Mouse (Mus musculus) lung, embryonic 15.5 days (tissue): ENCODE measurements around the gene Rreb1. TPM values are rescaled to one million over a fixed set of nuclear protein-coding genes. Genes with fewer than 3 reads are reported as not detected.

Experiments used
- ATAC-seq: fragments of 200-750 bp; cut with Nextera tagmentation; 2 replicates; pipeline ENCODE4 v1.8.0; 2017; ENCODE audit warnings: moderate number of reproducible peaks, borderline replicate concordance; ENCODE audit not compliant: low FRiP score, low TSS enrichment; ENCODE audit errors: extremely low read depth
- H3K27ac ChIP-seq: fragments of 300-500 bp; sonication (generic); 2 replicates; pipeline ENCODE4 v1.5.1; 2015; ENCODE audit warnings: moderate library complexity, mild to moderate bottlenecking, inconsistent platforms
- H3K27me3 ChIP-seq: fragments of 300-500 bp; sonication (generic); 2 replicates; pipeline ENCODE4 v1.6.1; 2015; ENCODE audit warnings: inconsistent platforms
- H3K36me3 ChIP-seq: fragments of 300-500 bp; sonication (generic); 2 replicates; pipeline ENCODE4 v1.6.1; 2015; ENCODE audit warnings: inconsistent platforms
- H3K4me1 ChIP-seq: fragments of 300-500 bp; sonication (generic); 2 replicates; pipeline ENCODE4 v1.6.1; 2015; ENCODE audit warnings: inconsistent platforms
- H3K4me2 ChIP-seq: fragments of 300-500 bp; sonication (generic); 2 replicates; pipeline ENCODE4 v1.6.1; 2015; ENCODE audit warnings: inconsistent platforms, mild to moderate bottlenecking, moderate library complexity
- H3K4me3 ChIP-seq: fragments of 300-500 bp; sonication (generic); 2 replicates; pipeline ENCODE4 v1.5.1; 2015; ENCODE audit warnings: mild to moderate bottlenecking, inconsistent platforms
- H3K9ac ChIP-seq: fragments of 300-500 bp; sonication (generic); 2 replicates; pipeline ENCODE4 v1.6.1; 2015; ENCODE audit warnings: inconsistent platforms
- H3K9me3 ChIP-seq: fragments of 300-500 bp; sonication (generic); 2 replicates; pipeline ENCODE4 v1.6.1; 2016; ENCODE audit warnings: inconsistent platforms
- WGBS: fragments of 180-500 bp; shearing (Covaris S2); methylation state at CpG from one replicate; pipeline ENCODE4 v1.1.7; 2015; 5-methylcytosine and 5-hydroxymethylcytosine counted together
- polyA plus RNA-seq: library from polyadenylated mRNA; unstranded; fragments of >200 nt; fragmentation: Nextera tagmentation; extraction: Ambion mirVana; gene quantifications from 2 replicates; pipeline ENCODE4 v1.2.1, GENCODE M21; 2015

The Rreb1 gene
- polyA plus RNA-seq, 1 experiment from 2014 or later, result 17.9 TPM

GRCm38 (mm10) chr13:37885392-37885791 is 107.2 kb downstream of the Rreb1 start:
- Histone ChIP-seq H3K4me2 (no peak overlapping the region), H3K9me3 (no peaks in the 10 kb centered on the region), H3K36me3 (peaks cover 15% of the 10 kb centered on the region), H3K9ac (no peak overlapping the region), H3K4me1 (peaks cover 42% of the 10 kb centered on the region), H3K27ac (no peak overlapping the region), H3K27me3 (no peaks in the 10 kb centered on the region), H3K4me3 (no peak overlapping the region)
- WGBS, result 86% methylated on average over 2 of the region's 2 CpGs
- no peak for ATAC-seq

GRCm38 (mm10) chr13:37886024-37886423 is 107.8 kb downstream of the Rreb1 start:
- WGBS, result 61% methylated on average over 6 of the region's 6 CpGs
- no peak overlapping the region for H3K4me2 ChIP-seq
- no peaks in the 10 kb centered on the region for H3K27me3 ChIP-seq
- no peaks in the 10 kb centered on the region for H3K9me3 ChIP-seq
- H3K4me3 ChIP-seq, result no peak overlapping the region
- no peak overlapping the region for H3K27ac ChIP-seq
- no peak for ATAC-seq
- no peak overlapping the region for H3K9ac ChIP-seq
- H3K36me3 ChIP-seq, result peaks cover 16% of the 10 kb centered on the region
- peaks cover 35% of the 10 kb centered on the region for H3K4me1 ChIP-seq

GRCm38 (mm10) chr13:37894756-37895155 is 116.6 kb downstream of the Rreb1 start:
- no peak for ATAC-seq
- no peaks in the 10 kb centered on the region for H3K27me3 ChIP-seq
- no peak overlapping the region for H3K4me2 ChIP-seq
- H3K36me3 ChIP-seq, result peaks cover 82% of the 10 kb centered on the region
- no peaks in the 10 kb centered on the region for H3K9me3 ChIP-seq
- H3K27ac ChIP-seq, result peak overlapping the region; percentile 84
- H3K4me1 ChIP-seq, result peaks cover 19% of the 10 kb centered on the region
- H3K9ac ChIP-seq, result no peak overlapping the region
- H3K4me3 ChIP-seq, result no peak overlapping the region
- WGBS, result 62% methylated on average over 8 of the region's 8 CpGs

GRCm38 (mm10) chr13:37895564-37896254 is 117.5 kb downstream of the Rreb1 start:
- peaks cover 15% of the 10 kb centered on the region for H3K4me1 ChIP-seq
- no peaks in the 10 kb centered on the region for H3K27me3 ChIP-seq
- H3K4me3 ChIP-seq, result no peak overlapping the region
- no peaks in the 10 kb centered on the region for H3K9me3 ChIP-seq
- ATAC-seq, result peak; percentile 84; the same call in 1 of the 2 replicates
- no peak overlapping the region for H3K4me2 ChIP-seq
- H3K36me3 ChIP-seq, result peaks cover 88% of the 10 kb centered on the region
- no peak overlapping the region for H3K9ac ChIP-seq
- peak overlapping the region; percentile 84 for H3K27ac ChIP-seq
- WGBS, result 47% methylated on average over 6 of the region's 6 CpGs

GRCm38 (mm10) chr13:37896423-37896822 is 118.2 kb downstream of the Rreb1 start:
- no peak overlapping the region for H3K4me3 ChIP-seq
- H3K9me3 ChIP-seq, result no peaks in the 10 kb centered on the region
- H3K4me1 ChIP-seq, result peaks cover 15% of the 10 kb centered on the region
- no peaks in the 10 kb centered on the region for H3K27me3 ChIP-seq
- no peak overlapping the region for H3K4me2 ChIP-seq
- ATAC-seq, result no peak
- no peak overlapping the region for H3K9ac ChIP-seq
- peaks cover 91% of the 10 kb centered on the region for H3K36me3 ChIP-seq
- H3K27ac ChIP-seq, result peak overlapping the region; percentile 84
- WGBS, result 70% methylated on average over 1 of the region's 1 CpGs

GRCm38 (mm10) chr13:37898772-37899171 is 120.6 kb downstream of the Rreb1 start:
- no peaks in the 10 kb centered on the region for H3K27me3 ChIP-seq
- no peak for ATAC-seq
- no peak overlapping the region for H3K4me2 ChIP-seq
- no peaks in the 10 kb centered on the region for H3K9me3 ChIP-seq
- H3K27ac ChIP-seq, result no peak overlapping the region
- 70% methylated on average over 5 of the region's 5 CpGs for WGBS
- peaks cover 86% of the 10 kb centered on the region for H3K36me3 ChIP-seq
- peaks cover 15% of the 10 kb centered on the region for H3K4me1 ChIP-seq
- H3K9ac ChIP-seq, result no peak overlapping the region
- H3K4me3 ChIP-seq, result no peak overlapping the region

- no peak overlapping the region for H3K27ac ChIP-seq
- no peak overlapping the region for H3K9ac ChIP-seq
- 81% methylated on average over 3 of the region's 3 CpGs for whole genome bisulfite sequencing
- H3K4me1 ChIP-seq, result peaks cover 5% of the 10 kb centered on the region; the same call in 1 of the 2 replicates
- no peak for ATAC-seq
- no peak overlapping the region for H3K4me3 ChIP-seq
- H3K36me3 ChIP-seq, result peaks cover 66% of the 10 kb centered on the region
- H3K9me3 ChIP-seq, result no peaks in the 10 kb centered on the region
- no peaks in the 10 kb centered on the region for H3K27me3 ChIP-seq
- H3K4me2 ChIP-seq, result no peak overlapping the region
Measured at GRCm38 (mm10) chr13:37903036-37903435, 124.8 kb downstream of the Rreb1 start.

- Histone ChIP-seq H3K27ac (no peak overlapping the region), H3K4me2 (no peak overlapping the region), H3K9me3 (no peaks in the 10 kb centered on the region), H3K4me3 (no peak overlapping the region), H3K9ac (no peak overlapping the region), H3K36me3 (peaks cover 64% of the 10 kb centered on the region), H3K4me1 (peaks cover 8% of the 10 kb centered on the region; the same call in 1 of the 2 replicates), H3K27me3 (no peaks in the 10 kb centered on the region)
- no peak for ATAC-seq
- WGBS, result 86% methylated on average over 4 of the region's 4 CpGs
Measured at GRCm38 (mm10) chr13:37903476-37903875, 125.3 kb downstream of the Rreb1 start.

GRCm38 (mm10) chr13:37904436-37904835 is 126.2 kb downstream of the Rreb1 start:
- Histone ChIP-seq H3K9me3 (no peaks in the 10 kb centered on the region), H3K36me3 (peaks cover 64% of the 10 kb centered on the region), H3K9ac (no peak overlapping the region), H3K27ac (no peak overlapping the region), H3K4me2 (no peak overlapping the region), H3K4me3 (no peak overlapping the region), H3K27me3 (no peaks in the 10 kb centered on the region), H3K4me1 (peaks cover 17% of the 10 kb centered on the region; the same call in 1 of the 2 replicates)
- WGBS, result 77% methylated on average over 6 of the region's 6 CpGs
- no peak for ATAC-seq

GRCm38 (mm10) chr13:37908061-37908460 is 129.9 kb downstream of the Rreb1 start:
- H3K4me3 ChIP-seq, result no peak overlapping the region
- H3K27me3 ChIP-seq, result no peaks in the 10 kb centered on the region
- peaks cover 45% of the 10 kb centered on the region for H3K4me1 ChIP-seq
- no peak overlapping the region for H3K9ac ChIP-seq
- ATAC-seq, result peak; percentile 74
- H3K36me3 ChIP-seq, result peaks cover 51% of the 10 kb centered on the region
- no peaks in the 10 kb centered on the region for H3K9me3 ChIP-seq
- no peak overlapping the region for H3K4me2 ChIP-seq
- H3K27ac ChIP-seq, result peak overlapping the region; percentile 88
- WGBS, result 57% methylated on average over 9 of the region's 9 CpGs

GRCm38 (mm10) chr13:37908493-37908892 is 130.3 kb downstream of the Rreb1 start:
- H3K9ac ChIP-seq, result no peak overlapping the region
- H3K27me3 ChIP-seq, result no peaks in the 10 kb centered on the region
- ATAC-seq, result peak; percentile 9; the same call in 1 of the 2 replicates
- H3K4me1 ChIP-seq, result peaks cover 46% of the 10 kb centered on the region
- H3K36me3 ChIP-seq, result peaks cover 52% of the 10 kb centered on the region
- WGBS, result 62% methylated on average over 6 of the region's 6 CpGs
- no peaks in the 10 kb centered on the region for H3K9me3 ChIP-seq
- peak overlapping the region; percentile 88 for H3K27ac ChIP-seq
- H3K4me2 ChIP-seq, result no peak overlapping the region
- no peak overlapping the region for H3K4me3 ChIP-seq

- Histone ChIP-seq H3K4me3 (no peak overlapping the region), H3K27me3 (no peaks in the 10 kb centered on the region), H3K4me2 (no peak overlapping the region), H3K36me3 (peaks cover 52% of the 10 kb centered on the region), H3K4me1 (peaks cover 46% of the 10 kb centered on the region), H3K9ac (no peak overlapping the region), H3K27ac (peak overlapping the region; percentile 88; the same call in 1 of the 2 replicates), H3K9me3 (no peaks in the 10 kb centered on the region)
- no peak for ATAC-seq
- WGBS, result 61% methylated on average over 2 of the region's 2 CpGs
Measured at GRCm38 (mm10) chr13:37909225-37909624, 131.0 kb downstream of the Rreb1 start.
